8 mouse cellular contexts compared by ENCODE assay signal in the genomic region with DNA sequence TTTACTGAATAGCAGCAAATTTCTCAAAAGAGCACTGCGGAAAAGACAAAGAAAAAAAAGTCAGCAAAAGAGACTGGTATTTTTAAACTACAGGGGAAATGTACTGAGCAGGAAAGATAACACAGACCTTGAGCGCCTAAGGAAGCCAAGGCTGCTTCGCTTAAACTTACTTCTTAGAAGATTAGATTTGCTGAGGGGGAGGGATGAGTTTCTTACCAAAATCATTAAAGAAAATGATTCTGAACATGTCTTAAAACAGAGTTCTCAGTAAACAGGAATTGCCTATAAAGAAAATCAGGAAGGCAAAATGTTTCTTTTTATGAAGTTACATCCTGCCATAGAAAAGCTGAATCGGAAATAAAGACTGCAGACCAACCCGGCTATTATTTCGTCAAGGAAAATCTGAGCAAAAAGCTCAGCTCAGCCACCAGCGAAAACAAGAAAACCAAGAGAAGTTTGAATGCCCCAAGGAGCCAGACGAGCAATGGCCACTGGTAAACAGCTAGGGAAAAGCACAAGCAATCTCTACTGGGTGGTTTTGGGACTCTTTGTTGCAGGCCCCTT. TPM values are rescaled to one million over a fixed set of nuclear protein-coding genes. Genes with fewer than 3 reads are reported as not detected.
DNase-seq lines count a peak whose midpoint lies in the region; ATAC-seq and TF ChIP-seq lines count a peak whose summit lies in the region.

A gene (plus strand): TSS at position 284 of the 564 bp plus-strand sequence.

- no peak for TF ChIP-seq CTCF in kidney, postnatal 0 days (IDR thresholded peaks at IDR 0.05; ENCODE audit: low read depth)
- TF ChIP-seq CTCF in Patski (IDR thresholded peaks at IDR 0.05): no peak

- peak within 1 kb of the TSS; percentile 85 for H3K27ac ChIP-seq in kidney, postnatal 0 days
- peak within 1 kb of the TSS; percentile 98 for H3K27ac ChIP-seq in forebrain, embryonic 14.5 days (ENCODE audit: low read depth, low read length)

- H3K36me3 ChIP-seq in kidney, postnatal 0 days (ENCODE audit: insufficient read depth, low read length): no peaks in the 10 kb centered on the region
- H3K36me3 ChIP-seq in forebrain, embryonic 14.5 days (ENCODE audit: control insufficient read depth, insufficient read depth, low read length): no peaks in the 10 kb centered on the region

- H3K4me1 ChIP-seq in kidney, postnatal 0 days (replicated peaks; ENCODE audit: insufficient read depth, low read length): peaks cover 5% of the 10 kb centered on the region; the same call in 1 of the 2 replicates
- peaks cover 28% of the 10 kb centered on the region for H3K4me1 ChIP-seq in forebrain, embryonic 14.5 days (ENCODE audit: control insufficient read depth, insufficient read depth, low read length)

- peak within 1 kb of the TSS; percentile 81 for H3K9ac ChIP-seq in kidney, postnatal 0 days (ENCODE audit: low read depth, low read length)
- peak within 1 kb of the TSS; percentile 100 for H3K9ac ChIP-seq in forebrain, embryonic 14.5 days (ENCODE audit: low read length)

- H3K27me3 ChIP-seq in kidney, postnatal 0 days (ENCODE audit: insufficient read depth, low read length): no peaks in the 10 kb centered on the region
- H3K27me3 ChIP-seq in Patski: peaks cover 4% of the 10 kb centered on the region
- no peaks in the 10 kb centered on the region for H3K27me3 ChIP-seq in forebrain, embryonic 14.5 days (replicated peaks; ENCODE audit: control insufficient read depth, insufficient read depth, low read length)

- in situ Hi-C loops in Patski (cut with MboI; ENCODE audit: low pct_unique_long_range_greater_than_20kb): loop anchor here (10.0 kb wide), 2 partner anchors 104 to 194 kb away; no protein-coding TSS in a partner anchor

- ATAC-seq in kidney, postnatal 0 days (replicated peaks; ENCODE audit: low FRiP score, low read depth): no peak
- ATAC-seq in Patski: no peak
- no peak for ATAC-seq in forebrain, embryonic 14.5 days
- peak; percentile 15 for ATAC-seq in inflammation-experienced regulatory T-cells, adult 6 months
- no peak for ATAC-seq in megakaryocyte-erythroid progenitor cell, adult 5-6 weeks (replicated peaks; ENCODE audit: low FRiP score, low TSS enrichment, poor library complexity, severe bottlenecking)
- ATAC-seq in cerebellum, adult (ENCODE audit: insufficient number of reproducible peaks, low FRiP score, low TSS enrichment): no peak

- H3K9me3 ChIP-seq in kidney, postnatal 0 days (replicated peaks; ENCODE audit: low read length): no peaks in the 10 kb centered on the region
- H3K9me3 ChIP-seq in forebrain, embryonic 14.5 days (replicated peaks; ENCODE audit: control insufficient read depth, low read length): no peaks in the 10 kb centered on the region

- H3K4me2 ChIP-seq in kidney, postnatal 0 days (ENCODE audit: low read length): peak within 1 kb of the TSS; percentile 95
- H3K4me2 ChIP-seq in forebrain, embryonic 14.5 days (ENCODE audit: low read length): peak within 1 kb of the TSS; percentile 82

- H3K4me3 ChIP-seq in kidney, postnatal 0 days (replicated peaks; ENCODE audit: low read depth, low read length): peak within 1 kb of the TSS; percentile 92
- peak within 1 kb of the TSS; percentile 97 for H3K4me3 ChIP-seq in forebrain, embryonic 14.5 days (ENCODE audit: low read depth, low read length)

- DNase-seq in kidney, postnatal 0 days (ENCODE audit: low spot score): peak; percentile 15
- DNase-seq in kidney, postnatal 14 days: no peak
- DNase-seq in Patski (ENCODE audit: low read depth, low spot score): no peak
- no peak for DNase-seq in forebrain, embryonic 14.5 days (ENCODE audit: low spot score)
- DNase-seq in cerebellum, adult 9-11 months: no peak

- 39% methylated on average over 8 of the region's 8 CpGs for WGBS in kidney, postnatal 0 days
- 34% methylated on average over 8 of the region's 8 CpGs for WGBS in forebrain, embryonic 14.5 days

- POLR2A ChIA-PET in Patski (lab: Charles Lee): interaction anchor here (1.5 to 2.6 kb wide), 2 partner anchors 103 to 129 kb away, joined by 4 to 9 read pairs; no protein-coding TSS in a partner anchor

- CTCF ChIA-PET in Patski (lab: Charles Lee): interaction anchor here (0.6 kb wide), 1 partner anchor 151 kb away, joined by 3 read pairs; no protein-coding TSS in a partner anchor

RNA-seq across cellular contexts. Expression of the gene that starts here (rescaled TPM):
- 23.7 and 27.8 TPM in 2 replicates for polyA plus RNA-seq in kidney, postnatal 0 days (2015; fragmentation: Nextera tagmentation; extraction: Ambion mirVana)
- 64.4 TPM for polyA plus RNA-seq in Patski (2021)
- 79.1 and 85.0 TPM in 2 replicates for polyA plus RNA-seq in forebrain, embryonic 14.5 days (2014; fragmentation: Nextera tagmentation; extraction: Ambion mirVana)
- 100 to 1,000 TPM; 100 to 133 (median 132) TPM for polyA plus RNA-seq in inflammation-experienced regulatory T-cells, adult 6 months (2017; shearing (Covaris generic))
- 10.7 and 16.5 TPM in 2 replicates for total RNA-seq in megakaryocyte-erythroid progenitor cell, adult 5-6 weeks (2014; fragmentation: Nextera tagmentation)
- 29.4 and 37.7 TPM in 2 replicates for total RNA-seq in megakaryocyte-erythroid progenitor cell, adult 5-6 weeks (2017)
